Mouse (Mus musculus) myocyte (in vitro differentiated cells): Measurements from ENCODE around the gene Nepro.

Source experiments
- MYOG ChIP-seq, 3 experiments: IDR thresholded peaks; one replicate each; pipeline ENCODE4 v1.6.1; 2011; ENCODE audit warnings: control low read depth in 2 of 3, low read depth in 2 of 3, mild to moderate bottlenecking in 2 of 3; ENCODE audit not compliant: insufficient read length in 2 of 3, control insufficient read depth in 1 of 3, insufficient read depth in 1 of 3
- POLR2A ChIP-seq: IDR thresholded peaks from one replicate; pipeline ENCODE4 v1.6.1; 2011; ENCODE audit warnings: low read depth, mild to moderate bottlenecking, control low read depth, moderate library complexity; ENCODE audit not compliant: insufficient read length
- USF1 ChIP-seq: IDR thresholded peaks from one replicate; pipeline ENCODE4 v1.6.1; 2011; ENCODE audit warnings: low read depth, mild to moderate bottlenecking, control low read depth, moderate library complexity

- no peak for TF ChIP-seq POLR2A
- no peak for TF ChIP-seq MYOG (IDR thresholded peaks at IDR 0.05; ENCODE audit: control insufficient read depth in 1 of 3, insufficient read depth in 1 of 3, insufficient read length in 2 of 3, low read depth in 2 of 3)
- no peak for TF ChIP-seq USF1
Measured at GRCm38 (mm10) chr16:44773673-44774072, 49.6 kb downstream of the Nepro start.
